Mouse (Mus musculus) midbrain, postnatal 0 days (tissue): ENCODE measurements at regions not wholly inside any gene's neighbourhood (a gene's known extent, or its start where the extent isn't known, plus 50 kb on each side); places are given as distances from the start of the nearest gene placed in this dataset.

Experiments
- ATAC-seq: fragments of 200-750 bp; cut with Nextera tagmentation; 2 replicates; pipeline ENCODE4 v1.8.0; 2017; ENCODE audit warnings: moderate number of reproducible peaks, mild to moderate bottlenecking, moderate TSS enrichment, moderate library complexity; ENCODE audit not compliant: low FRiP score
- DNase-seq: peaks from one replicate; pipeline ENCODE4 v3.0.0-alpha.2; 2015; ENCODE audit warnings: low spot score
- H3K27ac ChIP-seq: fragments of 300-500 bp; sonication (generic); 2 replicates; pipeline ENCODE4 v1.5.1; 2014; ENCODE audit warnings: low read depth, mild to moderate bottlenecking, low read length, mixed read lengths
- H3K27me3 ChIP-seq: fragments of 300-500 bp; sonication (generic); 2 replicates; pipeline ENCODE4 v1.6.1; 2014; ENCODE audit warnings: low read length, control low read depth, mixed read lengths; ENCODE audit not compliant: insufficient read depth
- H3K36me3 ChIP-seq: fragments of 300-500 bp; sonication (generic); 2 replicates; pipeline ENCODE4 v1.6.1; 2014; ENCODE audit warnings: low read length, control low read depth, mixed read lengths; ENCODE audit not compliant: insufficient read depth
- H3K4me1 ChIP-seq: fragments of 300-500 bp; sonication (generic); 2 replicates; pipeline ENCODE4 v1.6.1; 2014; ENCODE audit warnings: mild to moderate bottlenecking, control low read depth, antibody characterized with exemption, low read length, mixed read lengths; ENCODE audit not compliant: insufficient read depth
- H3K4me2 ChIP-seq: fragments of 300-500 bp; sonication (generic); 2 replicates; pipeline ENCODE4 v1.6.1; 2014; ENCODE audit warnings: low read depth, mild to moderate bottlenecking, low read length, mixed read lengths; ENCODE audit not compliant: poor library complexity, severe bottlenecking
- H3K4me3 ChIP-seq: fragments of 300-500 bp; sonication (generic); 2 replicates; pipeline ENCODE4 v1.5.1; 2014; ENCODE audit warnings: low read depth, mild to moderate bottlenecking, low read length, moderate library complexity
- H3K9ac ChIP-seq: fragments of 300-500 bp; sonication (generic); replicated peaks from 2 replicates; pipeline ENCODE4 v1.6.1; 2014; ENCODE audit warnings: mild to moderate bottlenecking, low read length, moderate library complexity, mixed read lengths; ENCODE audit not compliant: poor library complexity, severe bottlenecking
- H3K9me3 ChIP-seq: fragments of 300-500 bp; sonication (generic); 2 replicates; pipeline ENCODE4 v1.6.1; 2016; ENCODE audit warnings: low read length, control low read depth
- CTCF ChIP-seq: IDR thresholded peaks from 2 replicates; pipeline ENCODE4 v1.5.1; 2016; ENCODE audit warnings: antibody characterized with exemption, mild to moderate bottlenecking
- WGBS: fragments of 180-500 bp; shearing (Covaris S2); extraction: QIAGEN DNeasy Blood & Tissue Kit; methylation state at CpG from one replicate; pipeline ENCODE4 v1.1.7; 2014; 5-methylcytosine and 5-hydroxymethylcytosine counted together

DNA sequence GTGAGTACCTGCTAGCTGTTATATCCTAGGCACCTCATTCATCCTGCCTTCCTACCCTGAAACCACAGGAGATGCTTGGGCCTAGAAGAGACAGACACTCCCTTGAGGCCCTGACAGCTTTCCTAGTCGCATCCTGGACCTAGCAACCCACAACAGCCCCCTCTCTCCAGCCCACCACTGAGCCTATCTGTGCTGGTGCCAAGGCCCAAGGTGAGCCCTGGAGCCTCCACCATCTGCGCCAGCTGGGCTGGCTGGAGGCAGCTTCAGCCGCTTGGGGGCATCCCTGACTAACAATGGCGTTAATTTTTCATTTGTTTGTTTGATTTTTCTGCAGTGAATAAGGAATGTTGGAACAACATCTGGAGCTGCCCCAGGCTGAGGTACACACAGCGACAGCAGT, 118.1 kb upstream of the Csf3r start:
- ATAC-seq (no peak), DNase-seq (no peak)
- WGBS: 59% methylated on average over 5 of the region's 5 CpGs
- no peak overlapping the region for H3K4me3 ChIP-seq
- no peaks in the 10 kb centered on the region for H3K9me3 ChIP-seq
- H3K36me3 ChIP-seq: no peaks in the 10 kb centered on the region
- no peak overlapping the region for H3K27ac ChIP-seq
- H3K4me2 ChIP-seq: no peak overlapping the region
- no peak for TF ChIP-seq CTCF
- no peaks in the 10 kb centered on the region for H3K27me3 ChIP-seq
- H3K4me1 ChIP-seq: no peaks in the 10 kb centered on the region
- H3K9ac ChIP-seq: no peak overlapping the region

DNA sequence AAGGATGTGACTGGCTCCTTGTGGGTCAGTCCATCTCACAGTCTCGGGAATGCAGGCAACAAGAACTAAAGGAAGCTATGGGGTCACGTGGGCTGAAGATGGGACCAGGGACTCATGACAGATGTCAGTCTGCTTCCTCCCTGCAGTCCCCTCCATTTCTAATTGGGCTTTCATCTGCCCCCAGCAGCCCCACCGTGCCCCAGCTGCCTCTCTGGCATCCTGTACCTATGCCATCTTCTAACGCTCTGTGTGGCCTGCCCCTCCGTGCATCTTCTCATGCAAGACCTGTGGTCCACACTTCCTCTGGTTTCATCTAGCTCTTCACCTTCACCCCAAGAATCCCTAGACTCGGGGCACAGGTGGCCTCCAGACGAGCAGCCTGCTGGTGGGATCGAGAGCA, 115.4 kb upstream of the Csf3r start:
- Histone ChIP-seq H3K4me2 (no peak overlapping the region), H3K4me1 (no peaks in the 10 kb centered on the region), H3K27ac (no peak overlapping the region), H3K36me3 (no peaks in the 10 kb centered on the region), H3K4me3 (no peak overlapping the region), H3K9ac (no peak overlapping the region; the same call in 1 of the 2 replicates), H3K27me3 (no peaks in the 10 kb centered on the region; the same call in 1 of the 2 replicates), H3K9me3 (no peaks in the 10 kb centered on the region)
- 96% methylated on average over 8 of the region's 8 CpGs for WGBS
- DNase-seq (no peak), ATAC-seq (no peak)
- TF ChIP-seq CTCF: no peak

DNA sequence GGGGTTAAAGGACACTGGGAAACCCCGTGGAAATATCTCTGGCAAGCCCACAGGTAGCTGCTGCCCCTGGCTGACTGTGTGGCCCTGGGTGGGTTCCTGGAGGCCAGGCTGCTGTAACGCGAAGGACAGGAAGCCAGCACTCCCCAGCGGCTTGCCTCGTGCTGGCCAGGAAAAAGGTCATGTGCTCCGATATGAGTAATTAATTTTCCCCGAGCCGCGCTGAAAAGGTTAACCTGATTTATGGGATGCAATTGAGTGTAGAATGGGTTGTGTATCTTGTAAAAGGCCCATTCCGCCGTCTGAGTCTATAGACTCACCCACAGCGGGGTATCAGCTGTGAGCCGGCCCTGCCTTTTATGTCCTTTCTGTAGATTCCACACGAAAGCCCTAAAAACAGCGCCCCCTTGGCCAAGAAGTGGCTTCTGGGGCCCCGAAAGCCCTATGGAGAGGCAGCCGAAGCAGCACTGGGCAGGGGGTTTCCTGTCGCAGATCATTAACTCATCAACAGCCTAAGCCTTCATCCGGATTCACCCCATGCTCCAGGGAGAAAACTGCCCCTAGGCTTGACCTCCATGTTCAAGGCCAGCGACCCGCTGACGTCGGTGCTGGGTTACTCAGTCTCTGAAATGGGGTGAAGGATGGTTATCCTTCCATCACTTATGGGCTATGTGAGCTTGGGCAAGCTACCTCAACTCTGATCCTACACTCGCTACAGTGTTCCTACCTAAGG, 112.6 kb upstream of the Csf3r start:
- 24% methylated on average over 24 of the region's 24 CpGs for WGBS

DNA sequence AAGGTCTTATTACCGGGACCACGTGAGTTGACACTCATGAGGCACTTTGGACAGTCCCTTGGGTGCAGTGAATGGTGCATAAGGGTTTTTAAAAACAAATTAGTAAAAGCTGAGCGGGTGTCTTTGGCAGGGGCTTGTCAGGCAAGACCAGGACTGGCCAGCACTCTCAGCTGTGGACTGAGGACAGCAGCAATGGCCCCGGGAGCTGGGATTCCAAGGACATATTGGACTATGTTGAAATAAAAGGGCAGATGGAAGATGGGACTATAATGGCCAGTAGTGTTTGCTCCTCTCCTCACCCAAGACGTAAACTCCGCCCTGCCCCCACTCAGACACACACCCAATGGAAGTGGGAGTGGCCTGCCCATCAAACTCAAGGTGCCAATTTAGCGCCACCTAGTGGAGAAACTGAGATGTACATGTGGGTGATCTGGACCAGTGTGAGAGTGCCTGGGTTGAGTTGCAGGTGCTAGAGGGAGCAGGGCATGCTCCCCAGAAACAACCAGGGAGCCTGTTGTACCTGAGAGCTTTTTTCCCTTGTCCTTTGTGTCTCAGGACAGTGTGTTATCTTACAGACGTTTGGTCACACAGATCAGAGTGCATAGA, 111.8 kb upstream of the Csf3r start:
- no peak overlapping the region for H3K4me2 ChIP-seq
- peak; percentile 85 for DNase-seq
- H3K27me3 ChIP-seq: no peaks in the 10 kb centered on the region; the same call in 1 of the 2 replicates
- 22% methylated on average over 8 of the region's 8 CpGs for WGBS
- H3K9ac ChIP-seq: no peak overlapping the region
- H3K36me3 ChIP-seq: no peaks in the 10 kb centered on the region
- H3K4me1 ChIP-seq: no peaks in the 10 kb centered on the region
- TF ChIP-seq CTCF: peak; percentile 86
- H3K9me3 ChIP-seq: no peaks in the 10 kb centered on the region
- H3K4me3 ChIP-seq: no peak overlapping the region
- ATAC-seq: peak; percentile 36; the same call in 1 of the 2 replicates
- H3K27ac ChIP-seq: no peak overlapping the region

More for the DNA sequence above, 112.6 kb upstream of the Csf3r start:
- Histone ChIP-seq H3K36me3 (no peaks in the 10 kb centered on the region), H3K9ac (no peak overlapping the region), H3K4me2 (no peak overlapping the region), H3K4me1 (no peaks in the 10 kb centered on the region), H3K9me3 (no peaks in the 10 kb centered on the region), H3K27me3 (no peaks in the 10 kb centered on the region; the same call in 1 of the 2 replicates), H3K27ac (no peak overlapping the region), H3K4me3 (no peak overlapping the region)
- no peak for TF ChIP-seq CTCF
- ATAC-seq (no peak), DNase-seq (no peak)

DNA sequence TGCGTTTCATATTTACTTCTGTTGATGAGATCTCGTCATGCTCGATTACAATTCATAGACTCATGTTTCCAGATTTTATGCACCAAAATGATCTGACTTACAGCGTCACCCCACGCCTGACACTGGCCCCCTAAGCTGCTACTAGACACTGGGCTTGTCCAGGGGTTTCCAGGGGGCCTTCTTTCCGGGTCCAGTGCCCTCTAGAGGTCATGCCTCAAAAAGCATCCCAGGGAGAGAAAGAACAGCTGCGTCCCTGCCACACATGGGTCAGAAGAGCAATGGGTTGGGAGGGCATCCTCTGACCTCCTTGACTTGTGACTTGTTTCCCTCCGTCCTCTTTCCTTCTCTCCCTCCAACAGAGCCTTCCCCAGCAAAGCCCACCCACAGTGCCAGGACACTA, 109.2 kb upstream of the Csf3r start:
- H3K36me3 ChIP-seq: no peaks in the 10 kb centered on the region
- peak; percentile 66 for TF ChIP-seq CTCF
- no peaks in the 10 kb centered on the region for H3K9me3 ChIP-seq
- WGBS: 35% methylated on average over 8 of the region's 8 CpGs
- H3K4me1 ChIP-seq: no peaks in the 10 kb centered on the region
- no peak overlapping the region for H3K4me3 ChIP-seq
- ATAC-seq: no peak
- H3K9ac ChIP-seq: no peak overlapping the region
- no peak for DNase-seq
- no peaks in the 10 kb centered on the region; the same call in 1 of the 2 replicates for H3K27me3 ChIP-seq
- H3K27ac ChIP-seq: no peak overlapping the region
- no peak overlapping the region for H3K4me2 ChIP-seq

GRCm38 (mm10) chr4:125917210-125917609, 107.1 kb upstream of the Csf3r start:
- Histone ChIP-seq H3K4me2 (no peak overlapping the region), H3K4me3 (no peak overlapping the region), H3K27ac (no peak overlapping the region), H3K27me3 (no peaks in the 10 kb centered on the region; the same call in 1 of the 2 replicates), H3K9ac (no peak overlapping the region), H3K36me3 (no peaks in the 10 kb centered on the region), H3K4me1 (peaks cover 4% of the 10 kb centered on the region), H3K9me3 (no peaks in the 10 kb centered on the region)
- no peak for TF ChIP-seq CTCF
- ATAC-seq (no peak), DNase-seq (no peak)
- WGBS: 16% methylated on average over 6 of the region's 6 CpGs
